ENCODE assay signal across 8 mouse cellular contexts in the genomic region with DNA sequence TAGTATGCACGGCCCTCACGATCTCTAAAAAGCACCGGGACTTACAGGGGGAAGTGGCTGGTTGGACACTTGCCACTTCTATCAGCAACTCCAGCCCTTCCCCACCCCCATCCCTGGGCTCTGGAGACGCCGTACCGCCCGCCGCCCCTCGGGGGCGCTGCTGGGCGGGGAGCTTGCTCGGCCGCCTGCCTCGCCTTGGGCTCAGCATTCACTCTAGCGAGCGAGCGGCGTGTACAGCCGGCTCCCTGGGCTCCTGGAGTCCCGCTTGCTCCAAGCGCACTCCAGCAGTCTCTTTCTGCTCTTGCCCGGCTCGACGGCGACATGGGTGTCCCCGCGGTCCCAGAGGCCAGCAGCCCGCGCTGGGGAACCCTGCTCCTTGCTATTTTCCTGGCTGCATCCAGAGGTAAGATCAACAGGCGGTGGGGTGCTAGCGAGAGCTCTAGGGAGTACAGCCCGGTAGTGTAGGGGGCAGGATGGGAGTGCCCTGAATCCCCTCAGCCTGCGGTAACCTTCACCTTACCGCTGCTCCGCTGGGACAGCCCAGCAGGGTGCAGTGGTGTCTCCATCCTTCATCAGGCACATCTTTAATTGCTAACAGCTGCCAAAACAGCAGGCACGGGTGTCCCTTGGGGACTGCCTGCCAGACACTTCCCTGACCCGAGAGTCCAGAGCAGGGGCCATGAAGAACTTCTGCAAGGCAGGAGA. TPM values are rescaled to one million over a fixed set of nuclear protein-coding genes. Genes with fewer than 3 reads are reported as not detected.
A peak's percentile ranks its signal among the peaks of the same experiment; 100 is the strongest.
DNase-seq lines count a peak whose midpoint lies in the region; ATAC-seq and TF ChIP-seq lines count a peak whose summit lies in the region.

Vsir (plus strand) TSS at position 151 of the 705 bp plus-strand sequence.

- no peak within 1 kb of the TSS for H3ac ChIP-seq in myocyte (ENCODE audit: control insufficient read depth, insufficient read length)

- ATAC-seq in forebrain, embryonic 11.5 days (replicated peaks; ENCODE audit: low FRiP score): no peak; the same call in 1 of the 2 replicates
- peak; percentile 69 for ATAC-seq in heart, embryonic 16.5 days (replicated peaks; ENCODE audit: extremely low read depth, insufficient read depth, low FRiP score)
- peak; percentile 69 for ATAC-seq in liver, embryonic 12.5 days

- DNase-seq in CD4-positive, CD25-positive, alpha-beta regulatory T cell, adult 2 months (ENCODE audit: low read depth, low spot score): peak; percentile 90
- DNase-seq in forebrain, embryonic 11.5 days (ENCODE audit: low spot score): peak; percentile 91
- DNase-seq in kidney, postnatal 25 days: peak; percentile 69 to 77
- peak; percentile 84 for DNase-seq in splenic B cell, adult 2 months (ENCODE audit: low read depth, low spot score)

- H3K9me3 ChIP-seq in forebrain, embryonic 11.5 days (ENCODE audit: control insufficient read depth, low read length): no peaks in the 10 kb centered on the region
- H3K9me3 ChIP-seq in heart, embryonic 16.5 days (replicated peaks; ENCODE audit: control insufficient read depth, low read length): no peaks in the 10 kb centered on the region
- H3K9me3 ChIP-seq in liver, embryonic 12.5 days (replicated peaks): no peaks in the 10 kb centered on the region

- H3K27ac ChIP-seq in bone marrow macrophage, adult 2 months (ENCODE audit: insufficient read depth, low read depth, low read length): peak within 1 kb of the TSS; percentile 95
- H3K27ac ChIP-seq in forebrain, embryonic 11.5 days (ENCODE audit: low read depth, low read length): no peak within 1 kb of the TSS
- H3K27ac ChIP-seq in heart, embryonic 16.5 days (ENCODE audit: low read length): peak within 1 kb of the TSS; percentile 63
- peak within 1 kb of the TSS; percentile 76 for H3K27ac ChIP-seq in liver, embryonic 12.5 days

- H3K4me2 ChIP-seq in forebrain, embryonic 11.5 days (ENCODE audit: low read depth, low read length, severe bottlenecking): peak within 1 kb of the TSS; percentile 54
- peak within 1 kb of the TSS; percentile 54 for H3K4me2 ChIP-seq in heart, embryonic 16.5 days (ENCODE audit: low read depth, low read length)
- peak within 1 kb of the TSS; percentile 90 for H3K4me2 ChIP-seq in liver, embryonic 12.5 days
- H3K4me2 ChIP-seq in myocyte (ENCODE audit: low read depth): peak within 1 kb of the TSS; percentile 86

- TF ChIP-seq POLR2A in bone marrow macrophage, adult 2 months (IDR thresholded peaks at IDR 0.05; ENCODE audit: borderline replicate concordance, low read depth, low read length): no peak
- peak; percentile 36 for TF ChIP-seq POLR2A in myocyte (IDR thresholded peaks at IDR 0.05; ENCODE audit: insufficient read length, low read depth)

- peak within 1 kb of the TSS; percentile 45 for H3K9ac ChIP-seq in forebrain, embryonic 11.5 days (ENCODE audit: low read length)
- peak within 1 kb of the TSS; percentile 64 for H3K9ac ChIP-seq in heart, embryonic 16.5 days (ENCODE audit: low read length)
- peak within 1 kb of the TSS; percentile 80 for H3K9ac ChIP-seq in liver, embryonic 12.5 days

- H3K36me3 ChIP-seq in forebrain, embryonic 11.5 days (ENCODE audit: control insufficient read depth, insufficient read depth, low read length): no peaks in the 10 kb centered on the region
- no peaks in the 10 kb centered on the region for H3K36me3 ChIP-seq in heart, embryonic 16.5 days (ENCODE audit: control insufficient read depth, insufficient read depth)
- H3K36me3 ChIP-seq in liver, embryonic 12.5 days: no peaks in the 10 kb centered on the region
- H3K36me3 ChIP-seq in myocyte (ENCODE audit: control insufficient read depth, insufficient read depth): no peaks in the 10 kb centered on the region
- no peaks in the 10 kb centered on the region for H3K36me3 ChIP-seq in splenic B cell, adult 2 months (ENCODE audit: control insufficient read depth, insufficient read depth, low read length, poor library complexity, severe bottlenecking)

- H3K27me3 ChIP-seq in forebrain, embryonic 11.5 days (ENCODE audit: control insufficient read depth, insufficient read depth, low read length): peaks cover 10% of the 10 kb centered on the region; the same call in 1 of the 2 replicates
- H3K27me3 ChIP-seq in heart, embryonic 16.5 days (ENCODE audit: control insufficient read depth, insufficient read depth, low read length): no peaks in the 10 kb centered on the region
- H3K27me3 ChIP-seq in liver, embryonic 12.5 days (replicated peaks): no peaks in the 10 kb centered on the region
- H3K27me3 ChIP-seq in myocyte (ENCODE audit: control insufficient read depth, insufficient read depth, insufficient read length): no peaks in the 10 kb centered on the region
- H3K27me3 ChIP-seq in splenic B cell, adult 2 months (ENCODE audit: control insufficient read depth, insufficient read depth, low read length, poor library complexity, severe bottlenecking): no peaks in the 10 kb centered on the region

- WGBS in forebrain, embryonic 11.5 days: 0% methylated on average over 37 of the region's 37 CpGs
- WGBS in heart, embryonic 16.5 days: under 1% methylated on average over 37 of the region's 37 CpGs
- WGBS in liver, embryonic 12.5 days (ENCODE audit: insufficient replicate concordance): 1% methylated on average over 37 of the region's 37 CpGs

- H3K4me1 ChIP-seq in bone marrow macrophage, adult 2 months (ENCODE audit: control insufficient read depth, insufficient read depth, low read length): peaks cover 50% of the 10 kb centered on the region
- H3K4me1 ChIP-seq in forebrain, embryonic 11.5 days (replicated peaks; ENCODE audit: control insufficient read depth, insufficient read depth, low read length): peaks cover 13% of the 10 kb centered on the region; the same call in 1 of the 2 replicates
- peaks cover 18% of the 10 kb centered on the region for H3K4me1 ChIP-seq in heart, embryonic 16.5 days (ENCODE audit: control insufficient read depth, insufficient read depth, low read length)
- peaks cover 69% of the 10 kb centered on the region for H3K4me1 ChIP-seq in liver, embryonic 12.5 days

- TF ChIP-seq CTCF in bone marrow macrophage, adult 2 months (IDR thresholded peaks at IDR 0.05; ENCODE audit: low read depth, low read length): peak; percentile 40

- no peaks in the 10 kb centered on the region for H3K79me2 ChIP-seq in myocyte (ENCODE audit: control insufficient read depth, insufficient read depth)

- peak within 1 kb of the TSS; percentile 72 for H3K4me3 ChIP-seq in bone marrow macrophage, adult 2 months (ENCODE audit: insufficient read depth, low read length)
- H3K4me3 ChIP-seq in forebrain, embryonic 11.5 days (ENCODE audit: low read depth, low read length): peak within 1 kb of the TSS; percentile 28
- H3K4me3 ChIP-seq in heart, embryonic 16.5 days (ENCODE audit: low read length): peak within 1 kb of the TSS; percentile 51
- peak within 1 kb of the TSS; percentile 69 for H3K4me3 ChIP-seq in liver, embryonic 12.5 days
- peak within 1 kb of the TSS; percentile 15 for H3K4me3 ChIP-seq in myocyte

TF ChIP-seq in myocyte, 11 proteins besides CTCF, POLR2A, EP300 and RAD21:
- no peak for TF ChIP-seq REST (IDR thresholded peaks at IDR 0.05; ENCODE audit: insufficient read depth, insufficient read length)
- no peak for TF ChIP-seq USF1 (IDR thresholded peaks at IDR 0.05; ENCODE audit: low read depth)
- peak in 2 of 3 experiments; percentile 74 to 85 for TF ChIP-seq MYOD1 (IDR thresholded peaks at IDR 0.05; ENCODE audit: control insufficient read depth in 1 of 3, insufficient read length in 2 of 3, low read depth in 2 of 3)
- peak; percentile 36 for TF ChIP-seq TCF12 (IDR thresholded peaks at IDR 0.05; ENCODE audit: insufficient read depth, poor library complexity, severe bottlenecking)
- no peak for TF ChIP-seq SRF (IDR thresholded peaks at IDR 0.05; ENCODE audit: control insufficient read depth, insufficient read length, low read depth)
- peak in 2 of 3 experiments; percentile 25 to 70 for TF ChIP-seq MYOG (IDR thresholded peaks at IDR 0.05; ENCODE audit: control insufficient read depth in 1 of 3, insufficient read depth in 1 of 3, insufficient read length in 2 of 3, low read depth in 2 of 3)
- no peak for TF ChIP-seq TCF3 (IDR thresholded peaks at IDR 0.05; ENCODE audit: insufficient read length, low read depth)
TF ChIP-seq in myocyte: peak in this region for 3.

RNA-seq across cellular contexts. Expression of gene Vsir, which starts in this region (rescaled TPM):
- polyA plus RNA-seq in bone marrow macrophage, adult 2 months (2012; ENCODE audit: insufficient read depth, insufficient read length, missing spikeins): 536 and 666 TPM in 2 replicates
- 0.96 and 1.2 TPM in 2 replicates for polyA plus RNA-seq in forebrain, embryonic 11.5 days (2014; fragmentation: Nextera tagmentation; extraction: Ambion mirVana)
- 3.3 and 4.0 TPM in 2 replicates for polyA plus RNA-seq in heart, embryonic 16.5 days (2015; fragmentation: Nextera tagmentation; extraction: Ambion mirVana)
- polyA plus RNA-seq in liver, embryonic 12.5 days (2016; fragmentation: Nextera tagmentation; extraction: Ambion mirVana): 3.5 and 3.9 TPM in 2 replicates
- polyA plus RNA-seq in myocyte (2012; fragmentation: generic; extraction: Trizol): 5.3 TPM

Comparison
In these comparisons a context has a peak if more than half of its experiments do, and no peak if none do; other contexts are left out.
1. RNA of gene Vsir (polyA plus RNA-seq): 536 to 666 TPM in bone marrow macrophage, adult 2 months; 5.3 TPM in myocyte (single experiment), 3.5 to 3.9 TPM in liver, embryonic 12.5 days, 3.3 to 4.0 TPM in heart, embryonic 16.5 days and 0.96 to 1.2 TPM in forebrain, embryonic 11.5 days; every median in the first group is over 10 times any median in the second.
2. H3K4me3 ChIP-seq: peak in every context shown above with its lines; median percentile 72 in bone marrow macrophage, adult 2 months; 69 in liver, embryonic 12.5 days; 51 in heart, embryonic 16.5 days; 28 in forebrain, embryonic 11.5 days; 15 in myocyte.
3. Peak in every context shown above with its lines, with median percentiles within 50 percentile points of each other: DNase-seq, H3K4me2 ChIP-seq and H3K9ac ChIP-seq.